Mouse (Mus musculus) small intestine, adult 2 months (tissue): Measurements from ENCODE around the gene Thy1.

Experiments
- CTCF ChIP-seq: fragments of 200-500 bp; IDR thresholded peaks from 2 replicates; pipeline ENCODE4 v1.5.1; 2012; ENCODE audit warnings: low read depth, mild to moderate bottlenecking, control low read depth, inconsistent platforms, low read length, moderate library complexity, mixed read lengths; ENCODE audit not compliant: insufficient replicate concordance, insufficient read length; ENCODE audit errors: extremely low read depth
- POLR2A ChIP-seq: fragments of 200-500 bp; IDR thresholded peaks from 2 replicates; pipeline ENCODE4 v1.6.1; 2012; ENCODE audit warnings: low read depth, mild to moderate bottlenecking, control low read depth, inconsistent platforms, low read length, moderate library complexity

DNA sequence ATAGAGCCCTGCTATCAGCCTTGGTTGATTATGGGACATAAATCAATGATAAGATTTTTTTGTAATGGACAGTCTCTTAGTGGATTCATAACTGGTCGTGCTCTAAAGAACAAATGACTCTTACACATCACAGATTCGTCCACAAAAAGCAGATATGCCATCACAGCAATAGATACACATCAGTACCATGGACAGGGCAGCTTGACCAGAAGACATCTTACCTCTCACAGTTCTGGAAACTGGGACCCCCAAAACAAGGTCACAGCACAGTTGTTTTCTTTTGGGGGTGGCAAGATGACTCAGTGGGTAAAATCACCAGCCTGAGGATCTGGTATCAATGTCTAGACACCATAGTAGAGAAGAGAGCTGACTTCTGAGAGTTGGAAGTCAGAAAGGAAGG is 35.9 kb upstream of the Thy1 start:
- no peak for TF ChIP-seq POLR2A
- no peak for TF ChIP-seq CTCF
